ENCODE assay signal across 10 mouse cellular contexts in the genomic region with DNA sequence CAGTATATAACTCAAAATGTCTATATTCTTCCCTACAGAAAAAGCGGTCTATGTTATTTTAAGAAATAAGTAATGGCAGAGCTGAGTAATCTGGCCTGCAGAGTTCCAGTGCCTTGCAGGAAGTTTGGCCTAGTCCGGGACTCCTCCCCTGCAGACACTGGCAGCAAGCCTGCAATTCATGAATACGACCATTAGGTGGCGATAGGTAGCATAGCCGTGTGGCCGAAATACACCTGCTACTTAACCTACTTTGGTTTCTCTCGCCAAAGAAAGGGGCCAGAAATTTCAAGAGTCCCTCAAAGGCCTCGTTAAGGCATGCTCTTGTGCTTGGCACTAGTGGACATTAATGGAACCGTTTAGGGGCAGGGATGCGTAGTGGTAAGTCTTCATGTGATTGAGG. TPM values are rescaled to one million over a fixed set of nuclear protein-coding genes. Genes with fewer than 3 reads are reported as not detected.
A peak's percentile ranks its signal among the peaks of the same experiment; 100 is the strongest.
DNase-seq lines count a peak whose midpoint lies in the region; ATAC-seq and TF ChIP-seq lines count a peak whose summit lies in the region.
"Had no signal": no experiment of that assay in that cellular context is flagged by ENCODE, and none has a peak within 500 bp of the region (broad histone marks: within the 10 kb centered on the region; RNA-seq: fewer than 3 reads in every experiment).

No protein-coding gene starts in this region.

- H3K4me2 ChIP-seq in hindbrain, embryonic 16.5 days (ENCODE audit: low read length): no peak overlapping the region
- no peak overlapping the region for H3K4me2 ChIP-seq in embryonic facial prominence, embryonic 11.5 days (ENCODE audit: low read depth, low read length)
- H3K4me2 ChIP-seq in hindbrain, embryonic 14.5 days (replicated peaks): no peak overlapping the region
- H3K4me2 ChIP-seq: heart, embryonic 15.5 days had no signal

- ATAC-seq in hindbrain, embryonic 16.5 days: no peak
- no peak for ATAC-seq in embryonic facial prominence, embryonic 11.5 days (replicated peaks; ENCODE audit: insufficient number of reproducible peaks, low FRiP score, low TSS enrichment, low read depth)
- ATAC-seq in megakaryocyte, adult 5-6 weeks (ENCODE audit: poor library complexity, severe bottlenecking): no peak
- no peak for ATAC-seq in hindbrain, embryonic 14.5 days (ENCODE audit: low FRiP score)

- H3K27ac ChIP-seq in hindbrain, embryonic 10.5 days: no peak overlapping the region
- no peak overlapping the region for H3K27ac ChIP-seq in hindbrain, embryonic 16.5 days (ENCODE audit: low read depth, low read length)
- no peak overlapping the region for H3K27ac ChIP-seq in embryonic facial prominence, embryonic 11.5 days (replicated peaks; ENCODE audit: low read depth, low read length)
- H3K27ac ChIP-seq in testis, adult 2 months (ENCODE audit: control insufficient read depth, insufficient read depth, low read depth, low read length): no peak overlapping the region
- H3K27ac ChIP-seq in hindbrain, embryonic 14.5 days: no peak overlapping the region
- H3K27ac ChIP-seq: heart, embryonic 15.5 days had no signal

- H3K27me3 ChIP-seq in hindbrain, embryonic 10.5 days (ENCODE audit: insufficient read depth, poor library complexity, severe bottlenecking): peaks cover 23% of the 10 kb centered on the region
- no peaks in the 10 kb centered on the region for H3K27me3 ChIP-seq in hindbrain, embryonic 16.5 days (replicated peaks; ENCODE audit: control insufficient read depth, insufficient read depth, low read length)
- H3K27me3 ChIP-seq in embryonic facial prominence, embryonic 11.5 days (ENCODE audit: control insufficient read depth, insufficient read depth, low read length): peaks cover 3% of the 10 kb centered on the region
- no peaks in the 10 kb centered on the region for H3K27me3 ChIP-seq in testis, adult 2 months (ENCODE audit: control insufficient read depth, insufficient read depth, low read length)
- H3K27me3 ChIP-seq in hindbrain, embryonic 14.5 days (ENCODE audit: control insufficient read depth, insufficient read depth, low read length): no peaks in the 10 kb centered on the region

- peak; percentile 86; the same call in 1 of the 2 replicates for TF ChIP-seq CTCF in testis, adult 2 months (IDR thresholded peaks at IDR 0.05; ENCODE audit: control insufficient read depth, insufficient read depth, insufficient replicate concordance, low read depth, low read length)

- no peaks in the 10 kb centered on the region for H3K36me3 ChIP-seq in hindbrain, embryonic 10.5 days
- no peaks in the 10 kb centered on the region for H3K36me3 ChIP-seq in hindbrain, embryonic 16.5 days (ENCODE audit: control insufficient read depth, insufficient read depth, low read length)
- H3K36me3 ChIP-seq in embryonic facial prominence, embryonic 11.5 days (replicated peaks; ENCODE audit: control insufficient read depth, insufficient read depth, low read depth, low read length): no peaks in the 10 kb centered on the region
- no peaks in the 10 kb centered on the region for H3K36me3 ChIP-seq in testis, adult 2 months (ENCODE audit: control insufficient read depth, insufficient read depth, low read length)
- H3K36me3 ChIP-seq in hindbrain, embryonic 14.5 days (replicated peaks; ENCODE audit: control insufficient read depth, insufficient read depth): no peaks in the 10 kb centered on the region
- H3K36me3 ChIP-seq: heart, embryonic 15.5 days had no signal

- H3K4me3 ChIP-seq in hindbrain, embryonic 10.5 days: no peak overlapping the region
- no peak overlapping the region for H3K4me3 ChIP-seq in hindbrain, embryonic 16.5 days (ENCODE audit: low read length)
- no peak overlapping the region for H3K4me3 ChIP-seq in embryonic facial prominence, embryonic 11.5 days (ENCODE audit: low read depth, low read length)
- H3K4me3 ChIP-seq in testis, adult 2 months (ENCODE audit: control insufficient read depth, low read depth, low read length): no peak overlapping the region
- no peak overlapping the region for H3K4me3 ChIP-seq in hindbrain, embryonic 14.5 days (replicated peaks; ENCODE audit: low read length)
- H3K4me3 ChIP-seq: heart, embryonic 15.5 days; myocyte had no signal

- H3K9ac ChIP-seq in hindbrain, embryonic 16.5 days (ENCODE audit: low read depth, low read length): no peak overlapping the region
- no peak overlapping the region for H3K9ac ChIP-seq in embryonic facial prominence, embryonic 11.5 days (replicated peaks; ENCODE audit: low read length)
- no peak overlapping the region for H3K9ac ChIP-seq in hindbrain, embryonic 14.5 days
- H3K9ac ChIP-seq: heart, embryonic 15.5 days had no signal

- DNase-seq in hindbrain, embryonic 10.5 days (ENCODE audit: low spot score): peak; percentile 46
- peak; percentile 8 for DNase-seq in right cerebral cortex, postnatal 25 days
- DNase-seq in right cerebral cortex, postnatal 14 days: no peak
- DNase-seq in embryonic facial prominence, embryonic 11.5 days (ENCODE audit: low spot score): peak; percentile 60
- no peak for DNase-seq in hindbrain, embryonic 14.5 days (ENCODE audit: low spot score)

- TF ChIP-seq POLR2A in testis, adult 2 months (IDR thresholded peaks at IDR 0.05; ENCODE audit: control insufficient read depth, low read depth, low read length): no peak

- 35% methylated on average over 10 of the region's 10 CpGs for WGBS in hindbrain, embryonic 10.5 days
- 37% methylated on average over 10 of the region's 10 CpGs for WGBS in hindbrain, embryonic 16.5 days
- WGBS in embryonic facial prominence, embryonic 11.5 days: 39% methylated on average over 10 of the region's 10 CpGs
- 37% methylated on average over 10 of the region's 10 CpGs for WGBS in hindbrain, embryonic 14.5 days

- H3K9me3 ChIP-seq in hindbrain, embryonic 10.5 days: no peaks in the 10 kb centered on the region
- no peaks in the 10 kb centered on the region for H3K9me3 ChIP-seq in hindbrain, embryonic 16.5 days (ENCODE audit: control insufficient read depth, low read length)
- H3K9me3 ChIP-seq in embryonic facial prominence, embryonic 11.5 days (replicated peaks; ENCODE audit: control insufficient read depth, low read length): no peaks in the 10 kb centered on the region
- no peaks in the 10 kb centered on the region for H3K9me3 ChIP-seq in hindbrain, embryonic 14.5 days (ENCODE audit: control insufficient read depth, low read length)
- H3K9me3 ChIP-seq: heart, embryonic 15.5 days had no signal

- peaks cover 17% of the 10 kb centered on the region for H3K4me1 ChIP-seq in hindbrain, embryonic 10.5 days (replicated peaks)
- no peaks in the 10 kb centered on the region; the same call in 1 of the 2 replicates for H3K4me1 ChIP-seq in hindbrain, embryonic 16.5 days (ENCODE audit: control insufficient read depth, insufficient read depth, low read depth, low read length)
- H3K4me1 ChIP-seq in embryonic facial prominence, embryonic 11.5 days (ENCODE audit: control insufficient read depth, insufficient read depth, low read length): no peaks in the 10 kb centered on the region
- H3K4me1 ChIP-seq in testis, adult 2 months (ENCODE audit: control insufficient read depth, insufficient read depth, low read length): peaks cover 5% of the 10 kb centered on the region
- H3K4me1 ChIP-seq in hindbrain, embryonic 14.5 days (replicated peaks; ENCODE audit: control insufficient read depth, insufficient read depth, low read length): 0 out of 2 replicates have a peak, but pooled peaks cover 4% of the 10 kb centered on the region

RNA-seq across cellular contexts. Expression of gene Apba2, which starts 4.1 kb away (rescaled TPM):
- 59.1 and 88.9 TPM in 2 replicates for polyA plus RNA-seq in hindbrain, embryonic 10.5 days (2016; fragmentation: Nextera tagmentation; extraction: Ambion mirVana)
- 173 and 186 TPM in 2 replicates for polyA plus RNA-seq in hindbrain, embryonic 16.5 days (2015; fragmentation: Nextera tagmentation; extraction: Ambion mirVana)
- polyA plus RNA-seq in embryonic facial prominence, embryonic 11.5 days (2014; fragmentation: Nextera tagmentation; extraction: Ambion mirVana): 18.3 and 20.7 TPM in 2 replicates
- 0.22 and 0.51 TPM in 2 replicates for polyA plus RNA-seq in testis, adult 2 months (2012; rRNA removed)
- not detected in 2 replicates for total RNA-seq in megakaryocyte, adult 5-6 weeks (2015)
- not detected in 2 replicates for total RNA-seq in megakaryocyte, adult 5-6 weeks (2017)
- 169 and 172 TPM in 2 replicates for polyA plus RNA-seq in hindbrain, embryonic 14.5 days (2014; fragmentation: Nextera tagmentation; extraction: Ambion mirVana)
- polyA plus RNA-seq: myocyte had no signal

Comparison
In these comparisons a context has a peak if more than half of its experiments do, and no peak if none do; other contexts are left out.
1. DNase-seq: peak in hindbrain, embryonic 10.5 days (single experiment), right cerebral cortex, postnatal 25 days (single experiment) and embryonic facial prominence, embryonic 11.5 days (single experiment); none in right cerebral cortex, postnatal 14 days (single experiment) and hindbrain, embryonic 14.5 days (single experiment).
2. RNA of gene Apba2, which starts 4.1 kb away (polyA plus RNA-seq): 173 to 186 TPM in hindbrain, embryonic 16.5 days, 169 to 172 TPM in hindbrain, embryonic 14.5 days, 59.1 to 88.9 TPM in hindbrain, embryonic 10.5 days and 18.3 to 20.7 TPM in embryonic facial prominence, embryonic 11.5 days; 0.22 to 0.51 TPM in testis, adult 2 months; every median in the first group is over 10 times any median in the second.